11 mouse cellular contexts compared by ENCODE assay signal in genomic region chr1:127316651-127317050, GRCm38 (mm10).
"Had no signal": no experiment of that assay in that cellular context is flagged by ENCODE, and none has a peak within 500 bp of the region (broad histone marks: within the 10 kb centered on the region; RNA-seq: fewer than 3 reads in every experiment).

No protein-coding gene starts in this region.

- H3K4me2 ChIP-seq: limb, embryonic 15.5 days; liver, embryonic 12.5 days; lung, embryonic 14.5 days; midbrain, embryonic 13.5 days had no signal

- ATAC-seq: liver, embryonic 12.5 days; midbrain, embryonic 13.5 days had no signal

- H3K4me3 ChIP-seq: limb, embryonic 15.5 days; liver, embryonic 12.5 days; midbrain, embryonic 13.5 days had no signal

- H3K36me3 ChIP-seq: limb, embryonic 15.5 days; liver, embryonic 12.5 days had no signal

- H3K9me3 ChIP-seq: limb, embryonic 15.5 days; liver, embryonic 12.5 days; midbrain, embryonic 13.5 days had no signal

- H3K27me3 ChIP-seq: limb, embryonic 15.5 days; liver, embryonic 12.5 days; midbrain, embryonic 13.5 days had no signal

- H3K27ac ChIP-seq: limb, embryonic 15.5 days; liver, embryonic 12.5 days; midbrain, embryonic 13.5 days; stomach, postnatal 0 days had no signal

- DNase-seq: kidney, adult 18-20 months; kidney, postnatal 10 days; kidney, postnatal 4 days; lung, embryonic 14.5 days; lung, postnatal 10 days; lung, postnatal 4 days; thymus, postnatal 4 days had no signal

- H3K9ac ChIP-seq: limb, embryonic 15.5 days; liver, embryonic 12.5 days; lung, embryonic 14.5 days; midbrain, embryonic 13.5 days had no signal
